Mouse (Mus musculus) layer of hippocampus, adult 8-10 months (tissue): ENCODE measurements around the gene Evi2. TPM values are rescaled to one million over a fixed set of nuclear protein-coding genes. Genes with fewer than 3 reads are reported as not detected.

Experiments
- total RNA-seq, 4 experiments: library from RNA; stranded (reverse); gene quantifications; 2 replicates each; pipeline ENCODE4 v1.2.4; 2022

The Evi2 gene
- total RNA-seq, 4 experiments from 2014 or later, result 0.19 to 0.30 (median 0.29) TPM; not detected in 1

Other genes with a start within 250 kb of the Evi2 start
- 1 to 10 TPM in 1 of 4 experiments, under 1 TPM in 2, not detected in 1; 0.48 to 1.2 (median 0.74) TPM for gene Gm9964, start 233.7 kb downstream of the Evi2 start, total RNA-seq
- 100 to 1,000 TPM; 102 to 124 (median 114) TPM for gene Nf1, start 190.9 kb downstream of the Evi2 start, total RNA-seq
- gene Omg, start 26.5 kb downstream of the Evi2 start, total RNA-seq, result 10 to 100 TPM; 80.6 to 97.9 (median 89.5) TPM
- gene Evi2b, start 6.8 kb downstream of the Evi2 start, total RNA-seq, result 1 to 10 TPM in 3 of 4 experiments, under 1 TPM in 1; 0.68 to 3.7 (median 1.8) TPM
- 10 to 100 TPM; 32.6 to 44.4 (median 40.0) TPM for gene Evi2a, start within 50 bp of the Evi2 start, total RNA-seq
- 100 to 1,000 TPM; 157 to 175 (median 167) TPM for gene Rab11fip4, start 60.6 kb upstream of the Evi2 start, total RNA-seq